Comparison of ENCODE assay signal across 10 mouse cellular contexts in genomic region chr4:42954297-42954696, GRCm38 (mm10). TPM values are rescaled to one million over a fixed set of nuclear protein-coding genes. Genes with fewer than 3 reads are reported as not detected.
DNase-seq lines count a peak whose midpoint lies in the region; ATAC-seq lines count a peak whose summit lies in the region.
"Had no signal": no experiment of that assay in that cellular context is flagged by ENCODE, and none has a peak within 500 bp of the region (broad histone marks: within the 10 kb centered on the region; RNA-seq: fewer than 3 reads in every experiment).

No protein-coding gene starts in this region.

- no peak overlapping the region for H3K9ac ChIP-seq in intestine, embryonic 14.5 days (ENCODE audit: low read length)
- no peak overlapping the region for H3K9ac ChIP-seq in intestine, embryonic 16.5 days (ENCODE audit: low read depth, low read length)
- peak overlapping the region; percentile 97 for H3K9ac ChIP-seq in hindbrain, embryonic 13.5 days
- H3K9ac ChIP-seq in midbrain, embryonic 15.5 days: peak overlapping the region; percentile 31; the same call in 1 of the 2 replicates
- H3K9ac ChIP-seq: limb, embryonic 15.5 days had no signal

- H3K4me3 ChIP-seq in intestine, embryonic 14.5 days (ENCODE audit: low read depth, low read length): no peak overlapping the region
- no peak overlapping the region for H3K4me3 ChIP-seq in intestine, embryonic 16.5 days (ENCODE audit: low read length)
- H3K4me3 ChIP-seq in hindbrain, embryonic 13.5 days: peak overlapping the region; percentile 76; the same call in 1 of the 2 replicates
- H3K4me3 ChIP-seq in midbrain, embryonic 15.5 days: peak overlapping the region; percentile 75
- H3K4me3 ChIP-seq: limb, embryonic 15.5 days had no signal

- H3K4me1 ChIP-seq in intestine, embryonic 14.5 days (replicated peaks; ENCODE audit: control insufficient read depth, insufficient read depth, low read length): peaks cover 16% of the 10 kb centered on the region
- peaks cover 18% of the 10 kb centered on the region for H3K4me1 ChIP-seq in intestine, embryonic 16.5 days (ENCODE audit: control insufficient read depth, insufficient read depth, low read length)
- H3K4me1 ChIP-seq in hindbrain, embryonic 13.5 days (replicated peaks): peaks cover 52% of the 10 kb centered on the region
- H3K4me1 ChIP-seq in midbrain, embryonic 15.5 days: peaks cover 51% of the 10 kb centered on the region

- H3K36me3 ChIP-seq in intestine, embryonic 14.5 days (ENCODE audit: control insufficient read depth, insufficient read depth, low read length): peaks cover 17% of the 10 kb centered on the region
- H3K36me3 ChIP-seq in intestine, embryonic 16.5 days (ENCODE audit: control insufficient read depth, insufficient read depth, low read length): peaks cover 7% of the 10 kb centered on the region; the same call in 1 of the 2 replicates
- H3K36me3 ChIP-seq in hindbrain, embryonic 13.5 days: peaks cover 50% of the 10 kb centered on the region
- peaks cover 27% of the 10 kb centered on the region for H3K36me3 ChIP-seq in midbrain, embryonic 15.5 days (replicated peaks)
- H3K36me3 ChIP-seq in splenic B cell, adult 2 months (ENCODE audit: control insufficient read depth, insufficient read depth, low read length, poor library complexity, severe bottlenecking): no peaks in the 10 kb centered on the region; the same call in 1 of the 2 replicates

- 10% methylated on average over 10 of the region's 10 CpGs for WGBS in intestine, embryonic 14.5 days
- WGBS in intestine, embryonic 16.5 days: 6% methylated on average over 10 of the region's 10 CpGs
- 5% methylated on average over 10 of the region's 10 CpGs for WGBS in hindbrain, embryonic 13.5 days
- WGBS in midbrain, embryonic 15.5 days: 5% methylated on average over 10 of the region's 10 CpGs

- ATAC-seq in intestine, embryonic 14.5 days (replicated peaks; ENCODE audit: low FRiP score, low TSS enrichment, low read depth): no peak
- no peak for ATAC-seq in intestine, embryonic 16.5 days
- ATAC-seq in hindbrain, embryonic 13.5 days (ENCODE audit: low FRiP score): no peak
- ATAC-seq in midbrain, embryonic 15.5 days (replicated peaks): no peak
- ATAC-seq: Patski had no signal

- DNase-seq in intestine, embryonic 14.5 days (ENCODE audit: low spot score): peak; percentile 87
- DNase-seq in cerebellum, adult 9-11 months: peak; percentile 82
- peak; percentile 79 to 85 for DNase-seq in frontal cortex, postnatal 36 days (ENCODE audit: low spot score in 2 of 2)
- peak; percentile 81 to 86 for DNase-seq in left cerebral cortex, postnatal 25 days (ENCODE audit: low spot score in 2 of 2)
- DNase-seq in splenic B cell, adult 2 months (ENCODE audit: low read depth, low spot score): peak; percentile 51

- H3K27ac ChIP-seq in intestine, embryonic 14.5 days (ENCODE audit: low read depth): no peak overlapping the region
- no peak overlapping the region for H3K27ac ChIP-seq in intestine, embryonic 16.5 days (ENCODE audit: low read length)
- H3K27ac ChIP-seq in hindbrain, embryonic 13.5 days: peak overlapping the region; percentile 98
- H3K27ac ChIP-seq in midbrain, embryonic 15.5 days: peak overlapping the region; percentile 95

- no peaks in the 10 kb centered on the region for H3K27me3 ChIP-seq in intestine, embryonic 14.5 days (replicated peaks; ENCODE audit: control insufficient read depth, insufficient read depth, low read length)
- no peaks in the 10 kb centered on the region for H3K27me3 ChIP-seq in intestine, embryonic 16.5 days (replicated peaks; ENCODE audit: control insufficient read depth, insufficient read depth, low read length)
- no peaks in the 10 kb centered on the region for H3K27me3 ChIP-seq in hindbrain, embryonic 13.5 days
- H3K27me3 ChIP-seq in midbrain, embryonic 15.5 days (replicated peaks): no peaks in the 10 kb centered on the region
- no peaks in the 10 kb centered on the region for H3K27me3 ChIP-seq in splenic B cell, adult 2 months (ENCODE audit: control insufficient read depth, insufficient read depth, low read length, poor library complexity, severe bottlenecking)
- H3K27me3 ChIP-seq: limb, embryonic 15.5 days; Patski had no signal

- H3K4me2 ChIP-seq in intestine, embryonic 14.5 days (ENCODE audit: low read length): no peak overlapping the region
- no peak overlapping the region for H3K4me2 ChIP-seq in intestine, embryonic 16.5 days (ENCODE audit: low read depth, low read length)
- peak overlapping the region; percentile 99 for H3K4me2 ChIP-seq in hindbrain, embryonic 13.5 days
- peak overlapping the region; percentile 96 for H3K4me2 ChIP-seq in midbrain, embryonic 15.5 days
- H3K4me2 ChIP-seq: limb, embryonic 15.5 days had no signal

- no peaks in the 10 kb centered on the region for H3K9me3 ChIP-seq in intestine, embryonic 14.5 days (ENCODE audit: control insufficient read depth, low read length)
- no peaks in the 10 kb centered on the region for H3K9me3 ChIP-seq in intestine, embryonic 16.5 days (ENCODE audit: control insufficient read depth, low read length)
- H3K9me3 ChIP-seq in hindbrain, embryonic 13.5 days: no peaks in the 10 kb centered on the region
- H3K9me3 ChIP-seq in midbrain, embryonic 15.5 days: no peaks in the 10 kb centered on the region
- H3K9me3 ChIP-seq: limb, embryonic 15.5 days had no signal

- intact Hi-C loops in left cerebral cortex, postnatal 25 days (cut with DNase I): no loop called here

RNA-seq across cellular contexts. Expression of gene Dnajb5, which starts 4.7 kb away (rescaled TPM):
- polyA plus RNA-seq in intestine, embryonic 14.5 days (2014; fragmentation: Nextera tagmentation; extraction: Ambion mirVana): 7.3 and 7.4 TPM in 2 replicates
- polyA plus RNA-seq in intestine, embryonic 16.5 days (2015; fragmentation: Nextera tagmentation; extraction: Ambion mirVana): 7.2 and 8.4 TPM in 2 replicates
- polyA plus RNA-seq in hindbrain, embryonic 13.5 days (2015; fragmentation: Nextera tagmentation; extraction: Ambion mirVana): 51.0 and 51.2 TPM in 2 replicates
- 100 to 1,000 TPM; 221 to 264 TPM for total RNA-seq in left cerebral cortex, postnatal 25 days (2021)
- polyA plus RNA-seq in midbrain, embryonic 15.5 days (2015; fragmentation: Nextera tagmentation; extraction: Ambion mirVana): 51.5 and 53.0 TPM in 2 replicates

RNA-seq across cellular contexts. Expression of gene 1700022I11Rik, which starts 15.1 kb away (rescaled TPM):
- polyA plus RNA-seq in intestine, embryonic 14.5 days (2014; fragmentation: Nextera tagmentation; extraction: Ambion mirVana): 0.44 and 0.97 TPM in 2 replicates
- polyA plus RNA-seq in intestine, embryonic 16.5 days (2015; fragmentation: Nextera tagmentation; extraction: Ambion mirVana): 0.22 TPM in 1 of 2 replicates, not detected in the other
- polyA plus RNA-seq in hindbrain, embryonic 13.5 days (2015; fragmentation: Nextera tagmentation; extraction: Ambion mirVana): 0.63 and 0.70 TPM in 2 replicates
- total RNA-seq in left cerebral cortex, postnatal 25 days (2021): not detected
- polyA plus RNA-seq in midbrain, embryonic 15.5 days (2015; fragmentation: Nextera tagmentation; extraction: Ambion mirVana): 0.29 and 0.50 TPM in 2 replicates
- polyA plus RNA-seq: Patski had no signal

RNA-seq across cellular contexts. Expression of gene Phf24, which starts 37.8 kb away (rescaled TPM):
- 1.6 and 1.9 TPM in 2 replicates for polyA plus RNA-seq in intestine, embryonic 14.5 days (2014; fragmentation: Nextera tagmentation; extraction: Ambion mirVana)
- 0.73 and 0.83 TPM in 2 replicates for polyA plus RNA-seq in intestine, embryonic 16.5 days (2015; fragmentation: Nextera tagmentation; extraction: Ambion mirVana)
- polyA plus RNA-seq in hindbrain, embryonic 13.5 days (2015; fragmentation: Nextera tagmentation; extraction: Ambion mirVana): 21.7 and 23.0 TPM in 2 replicates
- total RNA-seq in left cerebral cortex, postnatal 25 days (2021): 100 to 1,000 TPM; 337 to 354 TPM
- polyA plus RNA-seq in midbrain, embryonic 15.5 days (2015; fragmentation: Nextera tagmentation; extraction: Ambion mirVana): 40.5 and 41.2 TPM in 2 replicates
- polyA plus RNA-seq: Patski had no signal

RNA-seq across cellular contexts. Expression of gene Vcp, which starts 46.0 kb away (rescaled TPM):
- polyA plus RNA-seq in intestine, embryonic 14.5 days (2014; fragmentation: Nextera tagmentation; extraction: Ambion mirVana): 481 and 510 TPM in 2 replicates
- 448 and 464 TPM in 2 replicates for polyA plus RNA-seq in intestine, embryonic 16.5 days (2015; fragmentation: Nextera tagmentation; extraction: Ambion mirVana)
- 524 and 526 TPM in 2 replicates for polyA plus RNA-seq in hindbrain, embryonic 13.5 days (2015; fragmentation: Nextera tagmentation; extraction: Ambion mirVana)
- 100 to 1,000 TPM; 187 to 191 TPM for total RNA-seq in left cerebral cortex, postnatal 25 days (2021)
- 485 and 501 TPM in 2 replicates for polyA plus RNA-seq in midbrain, embryonic 15.5 days (2015; fragmentation: Nextera tagmentation; extraction: Ambion mirVana)

RNA-seq across cellular contexts. Expression of gene Fancg, which starts 56.0 kb away (rescaled TPM):
- polyA plus RNA-seq in intestine, embryonic 14.5 days (2014; fragmentation: Nextera tagmentation; extraction: Ambion mirVana): 16.6 and 17.8 TPM in 2 replicates
- 16.1 and 16.2 TPM in 2 replicates for polyA plus RNA-seq in intestine, embryonic 16.5 days (2015; fragmentation: Nextera tagmentation; extraction: Ambion mirVana)
- 20.0 and 21.9 TPM in 2 replicates for polyA plus RNA-seq in hindbrain, embryonic 13.5 days (2015; fragmentation: Nextera tagmentation; extraction: Ambion mirVana)
- total RNA-seq in left cerebral cortex, postnatal 25 days (2021): 10 to 100 TPM in 1 of 2 experiments, 1 to 10 TPM in 1; 9.1 to 12.1 TPM
- polyA plus RNA-seq in midbrain, embryonic 15.5 days (2015; fragmentation: Nextera tagmentation; extraction: Ambion mirVana): 22.8 and 29.5 TPM in 2 replicates

Comparison
In these comparisons a context has a peak if more than half of its experiments do, and no peak if none do; other contexts are left out.
1. H3K27ac ChIP-seq: peak in hindbrain, embryonic 13.5 days (single experiment) and midbrain, embryonic 15.5 days (single experiment); none in intestine, embryonic 14.5 days (single experiment) and intestine, embryonic 16.5 days (single experiment).
2. H3K4me2 ChIP-seq: peak in hindbrain, embryonic 13.5 days (single experiment) and midbrain, embryonic 15.5 days (single experiment); none in intestine, embryonic 14.5 days (single experiment) and intestine, embryonic 16.5 days (single experiment).
3. H3K4me3 ChIP-seq: peak in hindbrain, embryonic 13.5 days (single experiment) and midbrain, embryonic 15.5 days (single experiment); none in intestine, embryonic 14.5 days (single experiment) and intestine, embryonic 16.5 days (single experiment).
4. H3K9ac ChIP-seq: peak in hindbrain, embryonic 13.5 days (single experiment) and midbrain, embryonic 15.5 days (single experiment); none in intestine, embryonic 14.5 days (single experiment) and intestine, embryonic 16.5 days (single experiment).
5. Peak in every context shown above with its lines, with median percentiles within 50 percentile points of each other: DNase-seq.